Mouse (Mus musculus): Measurements from ENCODE around the gene Rybp.

Gene Rybp

GRCm38 (mm10) chr6:100219971-100220370 is 67.3 kb downstream of the Rybp start:
- DNase-seq (ENCODE audit: low spot score): no peak

GRCm38 (mm10) chr6:100218541-100219341 is 68.5 kb downstream of the Rybp start:
- DNase-seq (ENCODE audit: low spot score): no peak

GRCm38 (mm10) chr6:100217507-100217906 is 69.8 kb downstream of the Rybp start:
- no peak for DNase-seq (ENCODE audit: low spot score)

GRCm38 (mm10) chr6:100216945-100217344 is 70.3 kb downstream of the Rybp start:
- DNase-seq (ENCODE audit: low spot score): no peak

- DNase-seq (ENCODE audit: low spot score): no peak
These were observed 71.5 kb downstream of the Rybp start for GRCm38 (mm10) chr6:100215809-100216208.

GRCm38 (mm10) chr6:100214132-100214913 is 73.0 kb downstream of the Rybp start:
- no peak for DNase-seq (ENCODE audit: low spot score)

- DNase-seq (ENCODE audit: low spot score): no peak
These were observed 73.7 kb downstream of the Rybp start for GRCm38 (mm10) chr6:100213596-100213995.

- DNase-seq (ENCODE audit: low spot score): no peak
These were observed 74.5 kb downstream of the Rybp start for GRCm38 (mm10) chr6:100212820-100213219.

- no peak for DNase-seq (ENCODE audit: low spot score)
These were observed 75.6 kb downstream of the Rybp start for GRCm38 (mm10) chr6:100211646-100212045.

- DNase-seq (ENCODE audit: low spot score): no peak
These were observed 76.8 kb downstream of the Rybp start for GRCm38 (mm10) chr6:100210517-100210916.

GRCm38 (mm10) chr6:100206741-100207275 is 80.5 kb downstream of the Rybp start:
- DNase-seq (ENCODE audit: low spot score): no peak

GRCm38 (mm10) chr6:100206261-100206660 is 81.0 kb downstream of the Rybp start:
- DNase-seq (ENCODE audit: low spot score): no peak

- no peak for DNase-seq (ENCODE audit: low spot score)
These were observed 82.8 kb downstream of the Rybp start for GRCm38 (mm10) chr6:100204436-100204835.

- no peak for DNase-seq (ENCODE audit: low spot score)
These were observed 83.8 kb downstream of the Rybp start for GRCm38 (mm10) chr6:100203492-100203891.

GRCm38 (mm10) chr6:100202091-100202490 is 85.2 kb downstream of the Rybp start:
- no peak for DNase-seq (ENCODE audit: low spot score)

- no peak for DNase-seq (ENCODE audit: low spot score)
These were observed 90.2 kb downstream of the Rybp start for GRCm38 (mm10) chr6:100197102-100197501.

- peak; percentile 50 for DNase-seq (ENCODE audit: low spot score)
These were observed 91.3 kb downstream of the Rybp start for GRCm38 (mm10) chr6:100195870-100196409.

- DNase-seq (ENCODE audit: low spot score): no peak
These were observed 92.2 kb downstream of the Rybp start for GRCm38 (mm10) chr6:100195091-100195490.

GRCm38 (mm10) chr6:100193760-100194159 is 93.5 kb downstream of the Rybp start:
- no peak for DNase-seq (ENCODE audit: low spot score)

GRCm38 (mm10) chr6:100192691-100193229 is 94.5 kb downstream of the Rybp start:
- DNase-seq (ENCODE audit: low spot score): no peak

GRCm38 (mm10) chr6:100190803-100191559 is 96.3 kb downstream of the Rybp start:
- no peak for DNase-seq (ENCODE audit: low spot score)

- no peak for DNase-seq (ENCODE audit: low spot score)
These were observed 97.0 kb downstream of the Rybp start for GRCm38 (mm10) chr6:100190310-100190709.
